Mouse (Mus musculus): ENCODE measurements around the gene Myo1a. TPM values are rescaled to one million over a fixed set of nuclear protein-coding genes. Genes with fewer than 3 reads are reported as not detected.

Myo1a gene
- polyA plus RNA-seq, 1 experiment = 479 TPM

GRCm38 (mm10) chr10:127674046-127674655 is 30.8 kb upstream of the Myo1a start:
- no peak for DNase-seq (ENCODE audit: low read depth, low spot score)
- 86% methylated on average over 6 of the region's 6 CpGs for WGBS

- no peak for DNase-seq (ENCODE audit: low read depth, low spot score)
- WGBS = 50% methylated on average over 8 of the region's 8 CpGs
Measured at GRCm38 (mm10) chr10:127674794-127675522, 30.0 kb upstream of the Myo1a start.

GRCm38 (mm10) chr10:127675859-127676398 is 29.0 kb upstream of the Myo1a start:
- WGBS = 35% methylated on average over 5 of the region's 5 CpGs

GRCm38 (mm10) chr10:127676691-127677548 is 28.1 kb upstream of the Myo1a start:
- DNase-seq (ENCODE audit: low read depth, low spot score) = peak; percentile 99
- WGBS = under 1% methylated on average over 71 of the region's 71 CpGs

More at GRCm38 (mm10) chr10:127675859-127676398, 29.0 kb upstream of the Myo1a start:
- no peak for DNase-seq (ENCODE audit: low read depth, low spot score)

- DNase-seq (ENCODE audit: low read depth, low spot score) = no peak
- WGBS = 3% methylated on average over 14 of the region's 14 CpGs
Measured at GRCm38 (mm10) chr10:127677591-127678336, 27.2 kb upstream of the Myo1a start.

GRCm38 (mm10) chr10:127679208-127679607 is 25.8 kb upstream of the Myo1a start:
- no peak for DNase-seq (ENCODE audit: low read depth, low spot score)
- WGBS = 94% methylated on average over 1 of the region's 1 CpGs

GRCm38 (mm10) chr10:127679881-127680280 is 25.1 kb upstream of the Myo1a start:
- WGBS = 88% methylated on average over 3 of the region's 3 CpGs
- no peak for DNase-seq (ENCODE audit: low read depth, low spot score)

GRCm38 (mm10) chr10:127682886-127683285 is 22.1 kb upstream of the Myo1a start:
- 83% methylated on average over 6 of the region's 6 CpGs for WGBS
- DNase-seq (ENCODE audit: low read depth, low spot score) = no peak

- 19% methylated on average over 1 of the region's 1 CpGs for WGBS
- no peak for DNase-seq (ENCODE audit: low read depth, low spot score)
Measured at GRCm38 (mm10) chr10:127691053-127691452, 13.9 kb upstream of the Myo1a start.

- DNase-seq (ENCODE audit: low read depth, low spot score) = no peak
- 32% methylated on average over 2 of the region's 2 CpGs for WGBS
Measured at GRCm38 (mm10) chr10:127694636-127695035, 10.3 kb upstream of the Myo1a start.

GRCm38 (mm10) chr10:127695775-127696174 is 9.2 kb upstream of the Myo1a start:
- DNase-seq (ENCODE audit: low read depth, low spot score) = no peak
- WGBS = 56% methylated on average over 7 of the region's 7 CpGs

GRCm38 (mm10) chr10:127698966-127699365 is 6.0 kb upstream of the Myo1a start:
- WGBS = 97% methylated on average over 7 of the region's 7 CpGs
- no peak for DNase-seq (ENCODE audit: low read depth, low spot score)

- DNase-seq (ENCODE audit: low read depth, low spot score) = peak; percentile 59
- 13% methylated on average over 4 of the region's 4 CpGs for WGBS
Measured at GRCm38 (mm10) chr10:127703299-127703698, 1.7 kb upstream of the Myo1a start.

- DNase-seq (ENCODE audit: low read depth, low spot score) = peak; percentile 75
- WGBS = 21% methylated on average over 2 of the region's 2 CpGs
Measured at GRCm38 (mm10) chr10:127704293-127704692, 677 bp upstream of the Myo1a start.

GRCm38 (mm10) chr10:127705783-127706182 is 813 bp downstream of the Myo1a start:
- no peak for DNase-seq (ENCODE audit: low read depth, low spot score)
- 91% methylated on average over 4 of the region's 4 CpGs for WGBS

GRCm38 (mm10) chr10:127707721-127708120 is 2.8 kb downstream of the Myo1a start:
- WGBS = 51% methylated on average over 7 of the region's 7 CpGs
- DNase-seq (ENCODE audit: low read depth, low spot score) = no peak

- 87% methylated on average over 3 of the region's 3 CpGs for WGBS
- no peak for DNase-seq (ENCODE audit: low read depth, low spot score)
Measured at GRCm38 (mm10) chr10:127708850-127709370, 3.9 kb downstream of the Myo1a start.

GRCm38 (mm10) chr10:127710331-127710730 is 5.4 kb downstream of the Myo1a start:
- WGBS = 87% methylated on average over 13 of the region's 13 CpGs
- DNase-seq (ENCODE audit: low read depth, low spot score) = no peak

- no peak for DNase-seq (ENCODE audit: low read depth, low spot score)
- 92% methylated on average over 6 of the region's 6 CpGs for WGBS
Measured at GRCm38 (mm10) chr10:127712736-127713135, 7.8 kb downstream of the Myo1a start.
